Mouse (Mus musculus) lung, postnatal 0 days (tissue): ENCODE data around the gene Mphosph10. TPM values are rescaled to one million over a fixed set of nuclear protein-coding genes. Genes with fewer than 3 reads are reported as not detected.
A peak's percentile ranks its signal among the peaks of the same experiment; 100 is the strongest.

ENCODE experiments used
- ATAC-seq: fragments of 200-750 bp; cut with Nextera tagmentation; 2 replicates; pipeline ENCODE4 v1.8.0; 2017; ENCODE audit warnings: moderate library complexity
- DNase-seq: peaks from one replicate; pipeline ENCODE4 v3.0.0-alpha.2; 2016; ENCODE audit warnings: low spot score
- H3K27ac ChIP-seq: fragments of 300-500 bp; sonication (generic); 2 replicates; pipeline ENCODE4 v1.5.1; 2014; ENCODE audit warnings: antibody characterized with exemption, mild to moderate bottlenecking, low read length, mixed read lengths
- H3K27me3 ChIP-seq: fragments of 300-500 bp; sonication (generic); replicated peaks from 2 replicates; pipeline ENCODE4 v1.6.1; 2014; ENCODE audit warnings: low read length, mixed read lengths; ENCODE audit not compliant: insufficient read depth
- H3K36me3 ChIP-seq: fragments of 300-500 bp; sonication (generic); 2 replicates; pipeline ENCODE4 v1.6.1; 2014; ENCODE audit warnings: low read length, mixed read lengths; ENCODE audit not compliant: insufficient read depth
- H3K4me1 ChIP-seq: fragments of 300-500 bp; sonication (generic); 2 replicates; pipeline ENCODE4 v1.6.1; 2014; ENCODE audit warnings: antibody characterized with exemption, low read depth, low read length, mixed read lengths; ENCODE audit not compliant: insufficient read depth
- H3K4me2 ChIP-seq: fragments of 300-500 bp; sonication (generic); replicated peaks from 2 replicates; pipeline ENCODE4 v1.6.1; 2014; ENCODE audit warnings: low read depth, mild to moderate bottlenecking, low read length, moderate library complexity, mixed read lengths
- H3K4me3 ChIP-seq: fragments of 300-500 bp; sonication (generic); 2 replicates; pipeline ENCODE4 v1.5.1; 2014; ENCODE audit warnings: low read depth, low read length
- H3K9ac ChIP-seq: fragments of 300-500 bp; sonication (generic); replicated peaks from 2 replicates; pipeline ENCODE4 v1.6.1; 2014; ENCODE audit warnings: low read depth, mild to moderate bottlenecking
- H3K9me3 ChIP-seq: fragments of 300-500 bp; sonication (generic); 2 replicates; pipeline ENCODE4 v1.6.1; 2016; ENCODE audit warnings: low read length, mixed read lengths
- CTCF ChIP-seq: IDR thresholded peaks from 2 replicates; pipeline ENCODE4 v1.5.1; 2016; ENCODE audit warnings: antibody characterized with exemption, mild to moderate bottlenecking
- EP300 ChIP-seq: IDR thresholded peaks from 2 replicates; pipeline ENCODE4 v1.6.1; 2016; ENCODE audit warnings: antibody characterized with exemption, mild to moderate bottlenecking, control low read depth
- WGBS: fragments of 180-500 bp; shearing (Covaris S2); extraction: QIAGEN DNeasy Blood & Tissue Kit; methylation state at CpG from one replicate; pipeline ENCODE4 v1.1.7; 2014; 5-methylcytosine and 5-hydroxymethylcytosine counted together
- polyA plus RNA-seq: library from polyadenylated mRNA; unstranded; fragments of >200 nt; fragmentation: Nextera tagmentation; extraction: Ambion mirVana; gene quantifications from 2 replicates; pipeline ENCODE4 v1.2.1, GENCODE M21; 2015

Mphosph10 gene
- polyA plus RNA-seq, 1 experiment from 2014 or later = 18.6 TPM

GRCm38 (mm10) chr7:64400725-64401124 is 8.7 kb upstream of the Mphosph10 start:
- 80% methylated on average over 1 of the region's 1 CpGs for WGBS
- H3K27me3 ChIP-seq = no peaks in the 10 kb centered on the region
- no peak for TF ChIP-seq EP300
- ATAC-seq (no peak), DNase-seq (peak; percentile 7)
- H3K4me2 ChIP-seq = no peak overlapping the region
- H3K27ac ChIP-seq = no peak overlapping the region
- H3K4me1 ChIP-seq = no peaks in the 10 kb centered on the region
- no peak overlapping the region for H3K4me3 ChIP-seq
- H3K9me3 ChIP-seq = no peaks in the 10 kb centered on the region
- H3K9ac ChIP-seq = no peak overlapping the region
- H3K36me3 ChIP-seq = no peaks in the 10 kb centered on the region

DNA sequence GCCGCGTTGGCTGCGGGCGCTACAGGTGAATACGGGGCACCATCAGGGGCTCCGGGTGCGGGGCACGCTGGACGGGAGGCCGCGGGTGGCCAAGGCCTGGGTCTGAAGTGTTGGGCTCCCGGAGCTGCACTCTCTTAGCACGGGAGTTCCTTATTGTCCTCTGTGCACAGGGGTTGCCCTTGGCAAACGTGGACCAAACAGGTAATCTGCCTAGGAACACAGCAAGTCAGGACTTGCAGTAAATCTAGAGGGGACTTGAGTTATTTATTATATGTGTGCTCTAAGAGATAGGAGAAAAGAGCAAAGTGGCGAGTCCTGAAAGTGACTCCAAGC is 717 bp upstream of the Mphosph10 start:
- Histone ChIP-seq H3K27ac (peak overlapping the region; percentile 79), H3K27me3 (no peaks in the 10 kb centered on the region), H3K9ac (peak overlapping the region; percentile 61), H3K36me3 (peaks cover 12% of the 10 kb centered on the region; the same call in 1 of the 2 replicates), H3K4me1 (no peaks in the 10 kb centered on the region; the same call in 1 of the 2 replicates), H3K4me2 (peak overlapping the region; percentile 67), H3K9me3 (no peaks in the 10 kb centered on the region), H3K4me3 (peak overlapping the region; percentile 66)
- DNase-seq = no peak
- no peak for TF ChIP-seq EP300
- no peak for TF ChIP-seq CTCF
- WGBS = under 1% methylated on average over 15 of the region's 15 CpGs
- peak; percentile 40 for ATAC-seq

GRCm38 (mm10) chr7:64391479-64391878 is 589 bp downstream of the Mphosph10 start:
- DNase-seq (peak; percentile 4), ATAC-seq (no peak)
- Histone ChIP-seq H3K4me1 (no peaks in the 10 kb centered on the region; the same call in 1 of the 2 replicates), H3K4me3 (peak overlapping the region; percentile 66), H3K27ac (peak overlapping the region; percentile 79), H3K36me3 (peaks cover 12% of the 10 kb centered on the region; the same call in 1 of the 2 replicates), H3K27me3 (no peaks in the 10 kb centered on the region), H3K9ac (peak overlapping the region; percentile 65), H3K9me3 (no peaks in the 10 kb centered on the region), H3K4me2 (peak overlapping the region; percentile 67)
- WGBS = 2% methylated on average over 8 of the region's 8 CpGs
- TF ChIP-seq CTCF = no peak
- TF ChIP-seq EP300 = no peak

- 2% methylated on average over 27 of the region's 27 CpGs for WGBS
- DNase-seq = peak; percentile 91
- Histone ChIP-seq H3K4me1 (peaks cover 3% of the 10 kb centered on the region; the same call in 1 of the 2 replicates), H3K4me2 (peak within 1 kb of the TSS; percentile 62), H3K27me3 (no peaks in the 10 kb centered on the region), H3K36me3 (peaks cover 20% of the 10 kb centered on the region; the same call in 1 of the 2 replicates), H3K9ac (peak within 1 kb of the TSS; percentile 72), H3K27ac (peak within 1 kb of the TSS; percentile 92), H3K4me3 (peak within 1 kb of the TSS; percentile 75), H3K9me3 (no peaks in the 10 kb centered on the region)
- no peak for TF ChIP-seq EP300
- TF ChIP-seq CTCF = peak; percentile 71
- peak; percentile 96 for ATAC-seq
Measured at GRCm38 (mm10) chr7:64373830-64374562, 18.1 kb downstream of the Mphosph10 start, which contains the start of gene Fan1. TSS of gene Fan1 (minus strand) at chr7:64374095.

DNA sequence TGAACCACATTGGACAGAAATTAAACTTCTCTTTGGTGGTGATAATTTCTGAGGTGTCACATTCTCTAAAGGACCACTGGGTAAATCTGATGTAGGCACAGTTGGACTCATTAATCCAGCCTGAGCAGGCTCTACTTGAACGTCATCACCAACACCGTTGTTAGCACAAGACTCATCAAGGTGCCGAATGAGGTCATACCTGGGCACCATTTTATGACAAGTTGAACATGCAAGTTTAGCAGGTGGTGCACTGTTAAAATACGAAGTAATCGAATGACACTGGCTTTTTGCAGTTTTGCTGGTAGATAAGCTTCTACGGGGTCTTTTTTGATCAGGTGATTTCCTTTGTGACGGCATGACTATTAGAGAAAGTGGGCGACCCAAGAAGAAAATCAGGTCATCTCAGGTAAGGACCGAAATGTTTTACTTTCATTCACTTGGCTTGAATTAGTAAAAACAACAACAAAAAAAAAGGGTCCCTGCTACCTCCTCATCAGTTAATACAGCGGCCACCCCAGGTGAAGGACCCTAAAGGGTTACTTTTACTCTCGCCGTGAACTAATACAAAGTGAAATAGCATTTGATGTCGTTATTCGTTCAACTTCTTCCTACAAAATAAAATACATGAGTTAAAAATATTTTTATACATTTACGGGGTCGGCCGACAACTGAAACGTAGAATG is 18.8 kb downstream of the Mphosph10 start:
- peak overlapping the region; percentile 92 for H3K27ac ChIP-seq
- peaks cover 19% of the 10 kb centered on the region; the same call in 1 of the 2 replicates for H3K36me3 ChIP-seq
- ATAC-seq = no peak
- no peaks in the 10 kb centered on the region for H3K9me3 ChIP-seq
- H3K9ac ChIP-seq = peak overlapping the region; percentile 72
- WGBS = 7% methylated on average over 18 of the region's 18 CpGs
- H3K4me1 ChIP-seq = peaks cover 3% of the 10 kb centered on the region; the same call in 1 of the 2 replicates
- no peak for DNase-seq
- H3K27me3 ChIP-seq = no peaks in the 10 kb centered on the region
- peak overlapping the region; percentile 62 for H3K4me2 ChIP-seq
- H3K4me3 ChIP-seq = peak overlapping the region; percentile 75
- TF ChIP-seq EP300 (no peak), CTCF (no peak)
